Mouse (Mus musculus) heart, adult 11 months (tissue): ENCODE results near the gene Kdsr.
A peak's percentile ranks its signal among the peaks of the same experiment; 100 is the strongest.

Experiments
- DNase-seq: peaks from one replicate; pipeline ENCODE4 v3.0.0; 2022

The Kdsr gene

DNA sequence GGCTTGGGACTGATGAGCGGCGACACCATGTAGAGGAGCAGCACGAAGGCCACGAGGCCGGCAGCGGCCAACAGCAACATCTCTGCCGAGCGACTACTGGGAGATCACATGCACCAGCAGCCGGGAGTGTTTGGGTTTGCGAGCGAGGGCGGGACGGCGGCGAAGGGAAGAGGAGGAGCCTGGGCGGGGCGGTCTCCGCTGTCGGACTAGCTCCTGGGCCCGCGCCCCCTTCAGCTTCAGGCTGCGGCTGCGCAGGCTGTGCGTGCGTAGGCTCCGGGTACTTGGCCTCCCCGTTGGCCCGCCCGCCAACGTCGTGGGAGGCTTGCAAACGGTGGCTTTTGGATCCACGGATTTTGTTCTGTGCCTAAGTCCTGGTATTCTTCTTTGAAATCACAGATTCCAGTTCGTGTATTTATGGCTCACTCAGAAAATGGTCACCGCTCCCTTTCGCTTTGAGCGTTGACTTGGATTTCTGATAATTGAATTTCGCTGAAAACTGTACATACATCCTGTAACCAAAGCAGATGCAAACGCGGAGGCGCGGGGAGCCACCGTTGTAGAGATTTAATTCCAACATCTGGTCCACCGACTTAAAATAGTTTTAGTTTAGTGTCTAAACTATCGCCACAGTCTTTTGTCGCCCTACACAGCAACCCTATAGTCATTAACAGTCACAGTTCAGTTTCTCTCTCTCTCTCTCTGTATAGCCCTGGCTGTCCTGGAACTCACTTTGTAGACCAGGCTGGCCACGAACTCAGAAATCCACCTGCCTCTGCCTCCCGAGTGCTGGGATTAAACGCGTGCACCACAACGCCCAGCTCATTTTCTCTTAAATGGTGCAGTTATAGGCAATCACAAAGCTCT is at the start of gene Kdsr:
TSS of gene Kdsr (minus strand) at position 156 of the 864 bp plus-strand sequence.
- peak; percentile 100 for DNase-seq

DNA sequence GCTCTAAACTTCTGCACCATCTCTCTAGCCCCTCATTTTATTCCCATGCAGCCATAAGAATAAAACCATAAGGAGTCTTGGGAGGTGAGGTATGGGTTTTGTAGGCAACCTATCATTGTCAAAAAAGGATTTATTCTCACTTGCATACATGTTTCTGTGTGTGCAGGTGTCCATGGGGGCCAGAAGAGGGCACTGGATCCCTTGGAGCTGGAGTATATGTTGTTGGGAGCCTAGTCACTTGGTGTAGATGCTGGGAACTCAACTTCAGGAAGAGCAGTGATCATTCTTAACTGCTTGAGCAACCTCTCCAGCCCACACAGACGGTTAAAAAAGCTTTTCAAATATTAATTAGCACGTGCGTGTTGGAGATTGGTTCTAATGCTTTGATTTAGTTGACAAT is 40.4 kb upstream of the Kdsr start:
- no peak for DNase-seq

DNA sequence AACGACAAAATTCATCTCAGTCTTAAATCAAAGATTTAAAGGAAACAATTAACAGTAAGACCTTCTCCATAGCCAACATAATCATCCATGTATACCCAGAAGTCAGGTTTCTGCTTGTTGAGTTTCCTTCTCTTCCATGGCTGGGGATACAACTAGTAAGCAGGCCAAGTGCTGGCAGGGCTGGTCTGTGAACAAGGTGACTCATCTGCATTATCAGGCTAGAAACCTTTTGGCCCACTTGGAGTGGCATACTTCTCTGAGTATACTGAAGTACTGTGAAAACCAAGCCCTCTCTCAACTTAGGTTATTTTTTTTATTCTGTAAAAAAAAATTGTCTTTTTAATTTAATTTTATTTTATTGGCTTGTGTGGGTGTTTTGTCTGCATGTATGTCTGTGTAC is 39.9 kb upstream of the Kdsr start:
- DNase-seq: no peak

DNA sequence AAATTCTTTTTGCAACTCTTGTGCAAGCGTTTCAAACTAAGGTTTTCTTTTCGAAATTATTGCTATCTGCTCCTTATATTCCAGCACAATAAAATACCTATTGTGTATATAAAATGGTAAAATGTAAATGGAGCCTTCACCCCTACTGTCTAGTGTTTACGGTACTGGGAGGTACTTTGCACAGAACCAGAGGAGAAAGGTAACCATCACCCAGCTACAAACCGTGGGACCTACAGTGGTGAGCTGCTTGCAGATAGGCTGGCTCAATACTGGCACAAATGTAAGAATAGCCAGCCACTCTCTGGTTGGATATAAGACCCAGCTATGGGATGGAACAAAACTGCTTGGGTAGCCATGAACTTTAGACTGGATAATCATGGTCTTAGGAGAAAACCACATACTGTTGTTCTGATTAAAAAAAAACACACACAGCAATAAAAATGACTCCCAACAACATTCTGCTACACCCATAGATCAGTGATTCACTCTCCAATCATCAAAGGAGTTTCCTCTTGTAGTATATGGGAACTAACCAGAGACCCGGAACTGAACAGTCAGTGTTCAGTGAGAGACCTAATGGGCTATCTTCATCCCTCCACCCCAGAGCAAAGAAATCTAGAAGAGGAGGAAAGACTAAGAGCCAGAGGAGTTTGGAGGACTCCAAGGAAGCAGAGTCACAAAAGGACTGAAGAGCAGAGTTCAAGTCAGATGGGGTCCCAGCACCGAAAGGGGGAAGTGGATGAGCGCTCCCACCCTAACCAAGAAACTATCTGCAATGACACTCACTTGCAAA is 37.7 kb upstream of the Kdsr start:
- DNase-seq: peak; percentile 74

DNA sequence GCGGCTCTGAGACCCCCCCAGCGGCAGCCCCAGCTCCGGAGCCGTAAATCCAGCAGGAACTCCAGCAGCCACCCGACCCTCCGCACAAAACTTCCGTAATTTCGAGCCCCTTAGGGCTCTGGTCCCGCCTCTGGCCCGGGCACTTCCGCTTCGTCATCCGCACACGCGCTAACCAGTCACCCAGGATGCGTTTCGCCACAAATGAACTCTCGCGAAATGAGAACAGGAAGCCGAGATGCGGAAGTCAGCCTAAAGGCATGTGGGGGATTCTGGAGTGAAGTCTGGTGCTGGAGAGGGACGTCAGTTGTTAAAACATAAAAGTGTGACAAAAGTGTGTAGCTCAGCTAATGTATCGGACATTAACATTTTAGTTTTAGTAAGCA is 37.0 kb upstream of the Kdsr start, which contains the start of gene Vps4b:
TSS of gene Vps4b (minus strand) at position 187 of the 383 bp plus-strand sequence.
- peak; percentile 99 for DNase-seq

DNA sequence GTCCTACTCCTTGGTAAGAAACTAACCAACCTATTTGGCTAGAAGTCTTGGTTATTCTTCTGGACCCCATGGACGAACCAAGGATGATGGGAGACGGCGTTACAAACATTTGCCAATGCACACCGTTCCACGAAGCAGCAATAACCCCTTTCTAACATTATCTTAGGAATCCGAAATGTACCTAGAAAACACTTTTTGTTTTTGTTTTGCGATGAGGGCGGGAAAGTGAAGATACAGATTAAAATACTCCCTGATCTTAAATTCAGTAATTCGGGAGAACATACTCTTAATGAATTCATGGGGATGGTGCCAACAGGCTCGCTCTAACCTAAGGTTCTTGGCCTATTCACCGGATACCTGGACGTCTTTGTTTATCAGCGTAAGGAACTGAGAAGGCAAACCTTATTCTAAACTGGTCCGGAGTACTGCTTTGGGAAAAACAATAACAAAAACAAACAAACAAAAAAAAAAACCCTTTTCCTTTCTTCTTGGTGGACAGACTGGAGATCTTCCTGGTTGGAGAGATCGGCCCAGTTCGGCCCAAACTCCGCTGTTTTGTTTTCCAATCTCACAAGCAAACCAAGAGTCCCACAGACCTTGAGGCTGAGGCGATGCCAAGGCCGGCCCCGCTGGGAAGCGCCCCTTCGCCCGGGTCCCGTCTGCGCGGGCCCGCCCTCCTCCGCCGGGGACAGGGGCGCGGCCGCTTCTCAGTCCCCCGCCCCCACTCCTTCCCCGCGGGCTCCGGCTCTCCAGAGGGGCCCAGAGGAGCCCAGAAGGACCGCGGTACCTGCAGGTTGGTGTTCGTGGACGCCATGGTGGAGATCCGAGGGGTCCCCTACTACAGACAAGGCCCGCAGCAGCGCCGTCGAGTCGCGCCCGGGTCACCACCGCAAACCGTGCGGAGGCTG is 36.4 kb upstream of the Kdsr start:
- DNase-seq: peak; percentile 66

DNA sequence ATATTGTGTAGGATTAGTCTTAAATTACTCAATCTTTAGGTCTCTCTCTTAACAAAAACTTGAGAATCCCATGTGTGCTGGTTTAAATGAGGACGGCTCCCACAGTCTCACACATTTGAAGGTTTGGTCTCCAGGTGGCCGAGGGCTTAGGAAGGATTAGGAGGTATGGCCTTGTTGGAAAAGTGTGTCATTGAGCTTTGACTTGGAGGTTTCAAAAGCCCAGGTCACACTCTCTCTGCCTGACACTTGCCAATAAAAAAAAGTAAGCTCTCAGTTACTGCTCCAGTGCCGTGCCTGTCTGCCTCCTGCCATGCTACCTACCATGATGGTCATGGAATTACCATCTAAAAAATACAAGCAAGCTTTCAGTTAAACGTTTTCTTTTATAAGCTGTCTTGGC is 15.4 kb upstream of the Kdsr start:
- DNase-seq: peak; percentile 61

DNA sequence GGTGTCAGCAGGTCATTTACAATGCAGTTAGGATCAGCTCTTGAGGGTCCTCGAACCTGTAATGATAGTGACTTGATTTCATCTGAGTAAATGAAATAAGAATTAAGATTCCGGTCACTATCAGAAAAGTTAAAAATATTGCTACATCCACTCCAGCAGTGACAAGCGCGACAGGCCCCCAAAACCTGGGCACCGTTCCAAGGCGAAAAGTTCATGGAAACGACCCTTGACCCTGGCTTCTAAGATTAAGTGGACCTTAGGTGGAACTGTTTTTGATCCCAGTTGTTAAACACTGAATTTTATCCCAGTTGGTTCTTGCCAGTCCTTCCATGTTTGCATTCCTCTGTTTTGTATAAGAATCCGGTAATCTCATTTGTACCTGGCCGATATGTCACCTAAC is 14.6 kb upstream of the Kdsr start:
- DNase-seq: peak; percentile 7

DNA sequence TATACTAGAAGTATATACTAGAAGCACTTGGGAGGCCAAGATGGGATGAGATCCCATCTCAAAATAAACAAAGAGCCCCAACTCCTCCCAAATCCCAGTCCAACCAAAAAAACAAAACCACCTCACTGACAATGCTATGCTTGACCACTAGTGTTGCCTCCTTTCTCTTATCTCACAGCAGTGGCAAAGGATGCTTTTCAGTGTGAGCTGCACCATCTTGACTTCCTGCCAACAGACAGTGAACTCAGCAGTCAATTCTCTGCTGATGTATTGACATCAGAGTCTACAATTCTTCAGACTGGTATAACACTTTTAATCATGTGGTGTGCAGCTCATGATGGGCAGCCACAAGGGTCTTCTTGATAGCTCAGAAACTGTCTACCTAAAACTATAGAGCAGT is 9.2 kb upstream of the Kdsr start:
- peak; percentile 50 for DNase-seq

DNA sequence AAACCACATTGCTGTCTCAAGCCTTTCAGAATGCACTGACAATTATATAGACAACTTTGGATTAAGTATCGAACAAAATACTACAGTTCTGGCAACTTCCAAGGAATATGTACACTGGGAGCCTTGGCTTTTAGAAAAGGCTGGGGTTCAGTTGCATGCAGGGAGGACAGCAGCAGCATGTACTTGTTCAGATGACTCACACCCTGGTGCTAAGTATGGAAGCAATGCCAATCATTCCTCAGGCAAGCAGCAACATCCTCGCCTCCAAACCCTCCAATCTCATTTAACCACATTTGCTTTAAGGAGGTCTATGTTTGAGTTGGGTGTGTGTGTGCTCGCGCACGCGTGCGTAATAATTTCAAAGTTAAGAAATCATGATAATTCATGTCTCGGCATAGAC is 6.2 kb upstream of the Kdsr start:
- peak; percentile 66 for DNase-seq

DNA sequence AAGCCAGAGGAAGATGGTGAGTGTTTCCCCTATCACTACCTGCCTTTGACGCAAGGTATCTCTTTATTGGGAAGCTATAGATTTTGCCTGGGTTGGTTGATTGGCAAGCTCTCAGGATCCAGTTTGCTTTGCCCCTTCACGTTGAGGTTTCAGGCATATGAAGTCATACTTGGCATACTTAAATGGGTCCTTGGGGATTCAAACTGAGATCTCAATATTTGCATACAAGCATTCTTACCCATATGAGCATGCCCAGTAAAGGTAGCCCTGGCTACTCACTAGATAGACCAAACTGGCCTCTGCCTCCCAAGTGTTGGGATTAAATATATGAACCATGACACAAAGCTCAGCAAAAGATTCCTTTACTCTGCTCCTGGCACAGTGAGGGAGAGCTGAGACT is 5.3 kb upstream of the Kdsr start:
- DNase-seq: peak; percentile 53

DNA sequence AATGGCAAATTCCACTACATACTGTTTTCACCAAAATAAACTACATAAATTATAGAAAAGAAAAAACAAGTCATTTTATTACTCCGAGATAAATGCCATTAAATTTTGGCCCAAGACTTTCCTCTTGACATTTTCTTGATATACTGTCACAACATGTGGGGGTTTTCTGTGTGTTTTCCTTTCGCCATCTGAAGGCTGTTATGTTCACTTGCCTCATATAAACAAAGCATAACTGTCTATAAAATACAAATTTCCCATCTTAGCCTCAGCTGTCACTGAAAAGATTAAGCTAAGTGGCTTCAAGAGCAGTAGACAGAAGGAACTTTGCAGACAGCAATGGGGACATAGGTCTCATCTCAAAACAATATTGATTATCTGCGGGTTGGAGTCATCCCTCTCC is 4.8 kb upstream of the Kdsr start:
- DNase-seq: no peak

DNA sequence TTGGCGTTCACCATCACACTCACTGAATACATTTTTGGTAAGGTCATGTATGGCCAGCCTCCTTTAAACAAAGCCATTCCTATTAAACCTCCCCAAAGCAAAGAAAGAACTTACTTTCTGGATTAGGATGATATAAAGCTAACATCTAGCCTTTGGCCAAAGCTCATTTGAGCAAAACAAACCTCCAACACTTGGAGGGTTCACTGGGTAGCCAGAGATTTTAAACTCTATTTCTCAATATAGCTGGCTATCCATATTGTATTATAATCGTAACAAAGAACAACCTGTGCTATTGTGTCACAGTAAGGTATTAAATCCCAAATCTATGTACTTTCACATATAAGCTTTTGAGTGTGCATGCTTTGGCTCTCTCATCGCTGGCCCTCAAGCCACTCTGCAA is 1.2 kb upstream of the Kdsr start:
- no peak for DNase-seq

DNA sequence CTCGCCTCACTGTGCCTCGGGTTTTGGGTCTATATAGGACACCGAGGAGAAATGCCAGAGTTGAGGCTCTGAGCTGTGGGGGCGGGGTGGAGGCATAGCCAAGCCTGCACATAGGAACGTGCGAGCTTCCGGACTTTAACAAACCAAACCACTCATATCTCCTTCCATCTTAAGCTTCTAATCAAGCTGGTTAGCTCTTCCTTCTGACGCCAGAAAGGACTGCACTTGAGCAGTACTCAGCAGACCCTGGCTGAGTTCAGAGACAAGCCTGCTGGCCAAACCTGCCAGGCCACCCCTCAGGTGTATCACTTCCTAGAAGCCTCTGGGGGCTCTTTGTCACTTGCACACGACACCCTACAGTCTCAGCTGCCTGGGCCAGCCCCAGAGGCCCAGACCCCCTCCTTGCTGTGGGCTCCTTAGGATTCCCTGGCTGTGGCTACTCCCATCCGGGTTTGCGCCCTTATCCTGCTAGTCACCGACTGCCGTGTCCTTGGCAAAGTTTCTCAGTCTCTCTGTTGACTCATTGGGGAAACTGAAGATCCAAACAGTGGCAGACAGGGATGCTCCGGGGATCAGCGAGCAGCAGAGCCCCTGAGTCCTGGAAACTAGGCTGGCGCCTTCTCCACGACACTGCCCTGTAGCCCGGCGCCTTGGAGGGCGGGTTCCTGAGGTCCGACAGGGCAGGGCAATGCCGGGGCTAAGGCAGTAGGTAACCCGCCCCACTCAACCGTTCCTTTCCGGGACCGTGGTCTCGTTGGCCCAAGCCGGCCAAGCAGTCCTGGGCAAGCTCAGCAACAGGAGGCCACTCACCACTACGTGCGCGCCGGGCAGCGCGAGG is 574 bp downstream of the Kdsr start:
- DNase-seq: no peak

DNA sequence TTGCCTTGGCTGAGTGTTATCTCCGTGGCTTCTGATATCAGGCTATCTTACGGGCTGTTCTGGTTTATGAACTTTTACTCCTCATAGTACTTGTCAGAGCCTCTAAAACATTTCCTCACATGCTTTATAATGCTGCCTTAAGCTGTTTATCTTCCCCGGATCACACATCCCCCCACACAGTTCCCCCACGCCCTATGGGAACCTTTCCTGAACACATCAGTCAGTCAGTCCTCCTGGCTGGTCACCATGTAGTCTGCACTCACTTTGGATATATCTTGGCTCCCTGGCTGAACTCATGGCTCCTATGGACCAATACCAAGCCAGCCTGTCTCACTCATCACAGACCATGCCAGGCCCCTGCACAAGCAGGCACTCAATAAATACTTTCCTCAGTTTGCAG is 2.9 kb downstream of the Kdsr start:
- peak; percentile 91 for DNase-seq

DNA sequence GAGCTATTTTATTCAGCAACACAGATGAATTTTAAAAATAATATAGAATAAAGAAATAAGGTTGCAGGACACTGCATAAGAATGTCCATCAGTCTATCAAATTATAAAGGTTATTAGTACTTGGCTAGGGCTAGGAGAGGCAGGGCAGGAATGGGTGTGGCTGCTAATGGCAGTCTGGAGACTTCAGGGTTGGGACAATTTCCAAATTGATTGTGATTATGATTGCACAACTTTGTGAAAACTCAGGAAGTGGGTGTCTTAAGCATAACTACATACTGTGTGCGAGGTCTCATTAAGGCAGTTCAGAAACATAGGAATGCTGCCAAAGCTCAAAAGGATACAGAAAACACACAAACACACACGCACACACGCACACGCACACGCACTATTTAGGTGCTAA is 7.5 kb downstream of the Kdsr start:
- peak; percentile 72 for DNase-seq

DNA sequence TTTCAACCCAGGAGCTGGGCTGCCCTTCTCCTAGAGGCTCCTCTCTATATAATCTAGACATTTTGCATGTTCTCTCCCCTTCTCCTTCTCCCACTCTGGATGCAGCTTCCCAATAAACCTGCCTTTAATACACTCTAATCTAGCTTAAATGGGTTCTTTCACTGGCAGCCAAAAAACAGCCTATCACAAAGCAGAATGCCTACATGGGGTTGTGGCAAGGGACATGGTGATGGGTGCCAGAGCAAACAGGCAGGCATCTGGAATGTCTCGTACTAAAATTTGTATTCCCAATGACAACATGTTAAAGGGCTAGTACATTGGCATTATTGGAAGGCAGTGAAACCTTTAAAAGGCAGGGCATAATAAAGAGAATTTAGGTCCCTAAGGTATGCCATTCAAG is 8.9 kb downstream of the Kdsr start:
- DNase-seq: peak; percentile 70

DNA sequence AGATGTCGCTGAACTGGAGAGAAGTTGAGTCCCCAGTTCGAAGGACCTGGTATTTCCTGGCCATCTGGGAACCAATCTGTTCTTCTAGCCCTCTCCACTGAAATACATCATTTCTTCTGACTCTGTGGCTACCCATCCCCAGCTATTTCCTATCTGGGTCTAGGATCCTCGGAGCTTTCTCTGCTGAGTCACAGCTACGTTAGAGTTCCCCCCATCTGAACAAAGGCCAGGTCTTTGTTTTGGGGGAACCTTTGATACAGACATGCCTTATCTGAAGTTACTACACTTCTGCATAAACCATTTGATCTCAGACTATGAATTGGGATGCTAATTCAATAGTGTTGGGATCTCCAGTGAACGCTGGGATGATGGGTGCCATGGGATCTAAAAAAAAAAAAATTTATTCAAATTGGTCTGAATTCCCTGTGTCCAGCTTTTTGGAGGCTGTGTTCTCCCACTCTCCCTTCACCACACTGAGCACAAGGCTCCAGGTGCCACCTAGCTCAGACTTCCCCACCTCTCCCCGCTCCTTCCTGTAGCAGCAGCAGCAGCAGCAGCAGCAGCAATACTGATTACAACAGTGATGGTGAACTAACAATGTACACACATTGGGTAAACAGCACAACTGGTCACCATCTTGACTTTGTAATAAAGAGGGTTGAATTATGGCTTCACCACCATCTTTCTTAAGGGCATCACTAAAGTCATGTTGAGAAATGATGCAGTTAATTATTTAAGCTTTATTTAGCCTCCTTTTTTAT is 10.8 kb downstream of the Kdsr start:
- peak; percentile 17 for DNase-seq

DNA sequence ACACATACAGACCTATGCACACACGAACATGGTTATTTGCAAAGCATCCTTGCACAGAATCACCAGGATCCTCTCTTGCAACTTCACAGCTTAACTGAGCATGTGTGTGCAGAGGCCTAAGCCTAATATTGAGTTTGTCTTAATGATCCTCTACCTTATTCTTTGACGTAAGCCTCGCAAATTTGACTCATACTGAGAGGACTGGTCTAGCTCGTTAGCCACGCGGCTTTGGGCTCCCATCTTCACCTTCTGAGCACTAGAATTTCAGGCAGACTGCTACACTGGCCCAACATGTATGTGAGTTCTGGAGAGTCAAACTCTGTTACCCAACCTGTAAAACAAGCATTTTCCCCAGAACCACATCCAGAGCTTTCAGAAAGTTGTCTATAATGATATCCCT is 16.5 kb downstream of the Kdsr start:
- no peak for DNase-seq

DNA sequence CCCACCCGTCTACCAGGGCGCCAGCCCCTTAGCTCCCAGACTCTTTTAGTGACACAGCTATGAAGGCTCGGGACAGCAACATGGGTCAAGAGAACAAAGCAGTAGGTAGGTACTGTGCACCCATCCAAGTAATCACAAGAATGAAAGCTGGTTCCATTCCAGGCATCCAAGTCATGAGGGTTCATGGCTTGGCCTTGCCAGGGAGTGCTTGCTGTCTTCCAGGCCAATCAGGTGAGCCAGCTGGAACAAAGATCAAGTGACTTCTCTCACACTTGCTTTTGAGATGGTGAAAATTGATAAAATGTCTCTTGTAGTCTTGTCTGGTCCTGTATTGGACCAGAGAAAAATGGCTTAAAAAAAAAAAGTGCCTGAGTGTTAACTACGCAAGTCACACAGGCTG is 18.8 kb downstream of the Kdsr start:
- no peak for DNase-seq

DNA sequence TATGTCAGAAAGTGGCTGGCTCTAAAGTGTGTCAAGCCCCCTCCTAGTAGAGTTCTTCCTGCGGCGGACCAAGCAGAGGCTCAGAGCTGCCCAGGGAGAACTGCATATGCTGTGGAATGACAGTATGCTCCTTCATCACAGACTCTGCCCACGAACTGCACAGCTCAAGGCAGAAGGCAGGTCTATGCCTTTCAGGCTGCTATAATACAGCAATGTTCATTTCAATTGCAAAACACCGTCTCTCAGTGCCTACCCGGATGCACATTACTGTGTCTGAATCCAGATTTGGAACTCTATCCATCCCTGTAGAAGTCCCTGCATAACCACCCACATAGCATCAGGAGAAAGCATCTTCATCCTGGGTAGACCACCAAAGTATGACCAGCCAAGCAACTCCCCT is 19.7 kb downstream of the Kdsr start:
- no peak for DNase-seq
